Mouse (Mus musculus) intestine, embryonic 15.5 days (tissue): ENCODE results near the gene Oas1g. TPM values are rescaled to one million over a fixed set of nuclear protein-coding genes. Genes with fewer than 3 reads are reported as not detected.
"Not testable (repeated sequence)": the region's sequence is repeated elsewhere in the genome, so short reads cannot be mapped to it uniquely, and the experiment has no call there.

ENCODE experiments used
- ATAC-seq: fragments of 200-750 bp; cut with Nextera tagmentation; 2 replicates; pipeline ENCODE4 v1.8.0; 2017; ENCODE audit warnings: moderate TSS enrichment, moderate library complexity
- H3K27ac ChIP-seq: fragments of 300-500 bp; sonication (generic); 2 replicates; pipeline ENCODE4 v1.5.1; 2015; ENCODE audit warnings: mild to moderate bottlenecking, inconsistent platforms
- H3K27me3 ChIP-seq: fragments of 300-500 bp; sonication (generic); replicated peaks from 2 replicates; pipeline ENCODE4 v1.6.1; 2015; ENCODE audit warnings: inconsistent platforms
- H3K36me3 ChIP-seq: fragments of 300-500 bp; sonication (generic); 2 replicates; pipeline ENCODE4 v1.6.1; 2015; ENCODE audit warnings: inconsistent platforms
- H3K4me1 ChIP-seq: fragments of 300-500 bp; sonication (generic); replicated peaks from 2 replicates; pipeline ENCODE4 v1.6.1; 2015; ENCODE audit warnings: inconsistent platforms
- H3K4me2 ChIP-seq: fragments of 300-500 bp; sonication (generic); replicated peaks from 2 replicates; pipeline ENCODE4 v1.6.1; 2015; ENCODE audit warnings: mild to moderate bottlenecking, inconsistent platforms
- H3K4me3 ChIP-seq: fragments of 300-500 bp; sonication (generic); replicated peaks from 2 replicates; pipeline ENCODE4 v1.5.1; 2015; ENCODE audit warnings: inconsistent platforms
- H3K9ac ChIP-seq: fragments of 300-500 bp; sonication (generic); 2 replicates; pipeline ENCODE4 v1.6.1; 2015; ENCODE audit warnings: inconsistent platforms
- H3K9me3 ChIP-seq: fragments of 300-500 bp; sonication (generic); 2 replicates; pipeline ENCODE4 v1.6.1; 2016; ENCODE audit warnings: inconsistent platforms
- WGBS: fragments of 180-500 bp; shearing (Covaris S2); methylation state at CpG from one replicate; pipeline ENCODE4 v1.1.7; 2015; 5-methylcytosine and 5-hydroxymethylcytosine counted together
- polyA plus RNA-seq: library from polyadenylated mRNA; unstranded; fragments of >200 nt; fragmentation: Nextera tagmentation; extraction: Ambion mirVana; gene quantifications from 2 replicates; pipeline ENCODE4 v1.2.1, GENCODE M21; 2015

Gene Oas1g
- 2.0 TPM in 2 replicates for polyA plus RNA-seq

GRCm38 (mm10) chr5:120887413-120887812 is at the start of gene Oas1g:
Oas1g (minus strand) TSS chr5:120887613.
- peak; percentile 87 for ATAC-seq
- 25% methylated on average over 6 of the region's 9 CpGs for WGBS
- H3K27me3 ChIP-seq, H3K9me3 ChIP-seq, H3K9ac ChIP-seq, H3K36me3 ChIP-seq, H3K27ac ChIP-seq, H3K4me1 ChIP-seq, H3K4me3 ChIP-seq: not testable (repeated sequence)
- 0 out of 2 replicates have a peak within 1 kb of the TSS, but pooled peaks have one; percentile 19 for H3K4me2 ChIP-seq

- H3K27me3 ChIP-seq = no peaks in the 10 kb centered on the region
- 26% methylated on average over 5 of the region's 5 CpGs for WGBS
- no peak overlapping the region for H3K4me3 ChIP-seq
- no peak overlapping the region for H3K9ac ChIP-seq
- no peak overlapping the region for H3K4me2 ChIP-seq
- H3K4me1 ChIP-seq = 0 out of 2 replicates have a peak, but pooled peaks cover 2% of the 10 kb centered on the region
- ATAC-seq = no peak
- no peaks in the 10 kb centered on the region for H3K9me3 ChIP-seq
- no peak overlapping the region for H3K27ac ChIP-seq
- no peaks in the 10 kb centered on the region for H3K36me3 ChIP-seq
These were observed 46.6 kb upstream of the Oas1g start for GRCm38 (mm10) chr5:120933966-120934365.

DNA sequence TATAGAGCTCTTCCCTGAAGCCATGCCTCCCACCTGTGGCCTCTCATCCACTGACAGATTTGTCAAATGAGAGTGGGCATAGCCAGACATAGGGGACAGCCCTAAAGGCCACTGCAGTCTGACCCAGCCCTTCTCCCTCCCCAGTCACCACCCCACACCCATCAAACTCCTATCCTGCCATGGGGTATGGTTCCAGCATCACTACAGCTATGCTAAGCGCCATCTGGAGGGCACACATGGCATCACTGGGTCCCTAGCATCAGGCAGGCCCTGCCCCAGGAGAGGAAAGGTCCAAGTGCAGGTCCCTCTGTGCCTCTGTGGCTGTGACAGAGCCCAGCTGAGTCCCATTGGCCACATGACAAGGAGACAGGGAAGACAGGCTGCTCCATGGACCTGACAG is 39.6 kb upstream of the Oas1g start:
- Histone ChIP-seq H3K9me3 (no peaks in the 10 kb centered on the region), H3K9ac (no peak overlapping the region), H3K4me1 (0 out of 2 replicates have a peak, but pooled peaks cover 2% of the 10 kb centered on the region), H3K36me3 (no peaks in the 10 kb centered on the region), H3K27ac (no peak overlapping the region), H3K4me2 (no peak overlapping the region), H3K27me3 (no peaks in the 10 kb centered on the region), H3K4me3 (no peak overlapping the region)
- no peak for ATAC-seq
- WGBS = 0% methylated on average over 1 of the region's 1 CpGs

DNA sequence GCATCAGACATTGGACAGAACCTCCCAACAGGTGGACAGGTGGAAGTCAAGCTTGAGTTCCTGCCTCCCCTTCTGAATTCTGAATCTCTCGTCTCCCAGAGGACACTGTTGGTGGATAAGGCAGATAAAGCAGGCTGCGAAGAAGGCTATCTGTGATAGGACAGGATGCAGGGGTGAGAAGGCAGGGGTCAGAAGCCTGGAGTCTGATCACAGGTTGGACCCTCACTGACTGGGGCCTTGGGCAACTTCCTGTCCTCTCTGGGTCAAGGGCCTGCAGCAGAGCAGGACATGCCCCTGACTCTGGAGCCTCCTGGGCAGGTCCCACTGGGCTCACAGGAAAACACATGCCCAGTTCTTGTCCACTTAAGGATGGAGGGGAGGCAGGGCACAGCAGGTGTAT is 38.9 kb upstream of the Oas1g start:
- H3K27me3 ChIP-seq, H3K4me3 ChIP-seq, ATAC-seq, H3K4me2 ChIP-seq, H3K36me3 ChIP-seq, H3K27ac ChIP-seq, H3K9me3 ChIP-seq, H3K4me1 ChIP-seq, H3K9ac ChIP-seq: not testable (repeated sequence)
- 59% methylated on average over 2 of the region's 2 CpGs for WGBS

GRCm38 (mm10) chr5:120924520-120924919 is 37.1 kb upstream of the Oas1g start:
- not testable (repeated sequence) for H3K27me3 ChIP-seq, H3K4me1 ChIP-seq, H3K9ac ChIP-seq, H3K4me3 ChIP-seq, H3K36me3 ChIP-seq, H3K9me3 ChIP-seq
- Histone ChIP-seq H3K27ac (peak overlapping the region; percentile 48; the same call in 1 of the 2 replicates), H3K4me2 (0 out of 2 replicates have a peak overlapping the region, but pooled peaks have one; percentile 12)
- ATAC-seq = peak; percentile 70
- WGBS = 49% methylated on average over 4 of the region's 4 CpGs

DNA sequence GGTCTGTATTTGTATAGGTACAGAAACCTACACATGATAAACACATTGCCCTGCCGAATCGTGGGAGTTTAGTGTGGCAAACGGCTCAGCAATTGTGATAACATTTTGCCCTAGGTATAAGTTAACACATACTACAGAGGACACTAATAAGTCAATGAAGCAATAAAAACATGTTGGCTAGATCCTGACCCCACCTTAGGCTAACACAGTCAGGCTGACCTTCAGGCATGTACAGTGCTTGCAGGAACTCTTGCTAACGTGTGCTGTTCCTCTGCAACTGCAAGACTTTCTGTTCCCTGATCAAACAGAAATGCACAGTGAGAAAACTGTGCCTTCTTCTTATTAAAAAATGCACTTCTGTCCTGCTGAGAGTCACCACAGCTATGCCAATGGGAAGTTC is 36.6 kb upstream of the Oas1g start:
- 0 out of 2 replicates have a peak overlapping the region, but pooled peaks have one; percentile 12 for H3K4me2 ChIP-seq

GRCm38 (mm10) chr5:120920296-120920695 is 32.9 kb upstream of the Oas1g start:
- Histone ChIP-seq H3K27ac (no peak overlapping the region), H3K9me3 (no peaks in the 10 kb centered on the region), H3K4me1 (0 out of 2 replicates have a peak, but pooled peaks cover 2% of the 10 kb centered on the region), H3K4me2 (no peak overlapping the region), H3K36me3 (no peaks in the 10 kb centered on the region), H3K9ac (no peak overlapping the region), H3K4me3 (no peak overlapping the region), H3K27me3 (no peaks in the 10 kb centered on the region)
- ATAC-seq = no peak
- 82% methylated on average over 3 of the region's 3 CpGs for WGBS

More for the DNA sequence above, 36.6 kb upstream of the Oas1g start:
- Histone ChIP-seq H3K9me3 (no peaks in the 10 kb centered on the region), H3K27ac (peak overlapping the region; percentile 48; the same call in 1 of the 2 replicates), H3K4me1 (0 out of 2 replicates have a peak, but pooled peaks cover 2% of the 10 kb centered on the region), H3K4me3 (no peak overlapping the region), H3K27me3 (no peaks in the 10 kb centered on the region), H3K36me3 (no peaks in the 10 kb centered on the region), H3K9ac (no peak overlapping the region)
- 47% methylated on average over 4 of the region's 4 CpGs for WGBS
- ATAC-seq = peak; percentile 88

DNA sequence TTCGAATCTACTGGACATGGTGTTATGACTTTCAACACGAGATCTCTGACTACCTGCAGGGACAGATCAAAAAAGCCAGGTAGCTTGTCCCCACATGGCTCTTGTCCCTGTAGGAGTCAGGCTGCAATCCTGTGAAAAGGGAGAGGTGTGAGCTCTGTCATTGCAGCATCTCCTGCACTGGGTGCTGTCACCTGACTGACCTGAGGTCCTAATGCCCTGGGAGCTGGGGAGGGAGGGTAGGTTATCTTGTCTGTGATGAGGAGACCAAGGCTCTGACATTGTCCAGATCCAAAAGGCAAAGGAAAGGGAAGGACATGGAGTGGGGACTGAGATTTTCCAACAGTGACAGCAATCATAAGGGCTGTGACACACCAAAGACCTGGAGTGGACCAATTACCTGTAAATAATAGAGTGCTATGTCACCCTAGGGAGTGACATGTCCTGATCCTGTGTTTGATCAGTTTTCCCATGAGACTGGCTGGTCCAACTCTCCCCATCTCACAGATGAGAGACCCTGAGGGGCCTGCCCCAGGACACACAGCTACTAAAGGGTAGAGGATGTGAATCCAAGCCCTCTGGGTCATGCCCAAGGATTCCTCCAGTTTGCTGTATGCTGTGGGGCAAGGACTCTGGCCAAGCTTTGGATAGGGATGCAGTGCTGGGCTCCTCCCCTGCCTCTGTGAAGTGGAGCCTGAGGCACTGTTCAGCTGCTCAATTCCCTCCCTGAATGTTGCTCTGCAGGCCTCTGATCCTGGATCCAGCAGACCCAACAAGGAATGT is 31.9 kb upstream of the Oas1g start:
- ATAC-seq, H3K27me3 ChIP-seq, H3K9ac ChIP-seq, H3K9me3 ChIP-seq, H3K27ac ChIP-seq, H3K4me3 ChIP-seq, H3K4me1 ChIP-seq, H3K4me2 ChIP-seq, H3K36me3 ChIP-seq: not testable (repeated sequence)
- 73% methylated on average over 2 of the region's 2 CpGs for WGBS

- H3K4me3 ChIP-seq, H3K9me3 ChIP-seq, H3K4me1 ChIP-seq, H3K27me3 ChIP-seq, H3K9ac ChIP-seq, H3K4me2 ChIP-seq, H3K27ac ChIP-seq, H3K36me3 ChIP-seq, ATAC-seq: not testable (repeated sequence)
- WGBS = 52% methylated on average over 8 of the region's 8 CpGs
These were observed 26.8 kb upstream of the Oas1g start, which contains the start of gene Oas1d for GRCm38 (mm10) chr5:120914204-120914603. Oas1d (plus strand) TSS chr5:120914536.

DNA sequence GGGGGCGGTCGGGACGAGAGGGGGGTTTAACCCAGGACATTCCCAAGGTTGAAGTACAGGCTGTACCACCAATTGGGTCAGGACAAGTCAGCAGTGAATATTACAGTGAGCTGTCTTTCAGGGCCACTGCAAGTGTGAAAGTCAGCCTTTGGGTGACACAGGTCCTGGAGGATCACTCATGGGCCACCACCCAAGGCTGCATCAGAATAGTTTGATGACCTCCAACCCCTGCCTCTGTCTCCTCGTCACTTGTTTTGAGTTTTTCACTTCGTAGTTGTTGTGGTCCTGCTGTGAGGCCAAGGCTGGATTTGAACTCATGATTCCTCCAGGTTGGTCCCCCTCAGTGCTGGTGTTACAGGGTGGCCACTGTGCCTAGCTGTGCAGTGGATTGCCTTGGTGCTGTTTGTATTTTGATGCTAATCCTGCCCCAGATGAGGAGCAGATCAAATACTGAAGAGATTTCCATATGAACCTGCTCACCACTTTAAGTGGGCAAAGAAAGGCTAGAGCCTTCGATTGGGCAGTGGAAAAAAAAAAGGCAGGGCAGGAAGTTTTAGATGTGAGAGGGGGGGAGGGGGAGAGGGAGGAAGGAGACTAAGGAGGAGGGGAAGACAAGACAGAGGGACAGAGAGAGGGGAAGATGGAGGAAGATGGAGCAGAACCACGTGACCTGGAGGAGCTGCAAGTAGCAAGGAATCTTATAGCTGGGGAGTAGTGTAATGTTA is 20.9 kb upstream of the Oas1g start:
- no peaks in the 10 kb centered on the region for H3K4me1 ChIP-seq
- H3K27ac ChIP-seq = no peak overlapping the region
- 56% methylated on average over 7 of the region's 7 CpGs for WGBS
- H3K36me3 ChIP-seq = no peaks in the 10 kb centered on the region
- H3K9ac ChIP-seq = no peak overlapping the region
- H3K4me2 ChIP-seq = no peak overlapping the region
- H3K4me3 ChIP-seq = no peak overlapping the region
- ATAC-seq = no peak
- no peaks in the 10 kb centered on the region for H3K27me3 ChIP-seq
- H3K9me3 ChIP-seq = no peaks in the 10 kb centered on the region

DNA sequence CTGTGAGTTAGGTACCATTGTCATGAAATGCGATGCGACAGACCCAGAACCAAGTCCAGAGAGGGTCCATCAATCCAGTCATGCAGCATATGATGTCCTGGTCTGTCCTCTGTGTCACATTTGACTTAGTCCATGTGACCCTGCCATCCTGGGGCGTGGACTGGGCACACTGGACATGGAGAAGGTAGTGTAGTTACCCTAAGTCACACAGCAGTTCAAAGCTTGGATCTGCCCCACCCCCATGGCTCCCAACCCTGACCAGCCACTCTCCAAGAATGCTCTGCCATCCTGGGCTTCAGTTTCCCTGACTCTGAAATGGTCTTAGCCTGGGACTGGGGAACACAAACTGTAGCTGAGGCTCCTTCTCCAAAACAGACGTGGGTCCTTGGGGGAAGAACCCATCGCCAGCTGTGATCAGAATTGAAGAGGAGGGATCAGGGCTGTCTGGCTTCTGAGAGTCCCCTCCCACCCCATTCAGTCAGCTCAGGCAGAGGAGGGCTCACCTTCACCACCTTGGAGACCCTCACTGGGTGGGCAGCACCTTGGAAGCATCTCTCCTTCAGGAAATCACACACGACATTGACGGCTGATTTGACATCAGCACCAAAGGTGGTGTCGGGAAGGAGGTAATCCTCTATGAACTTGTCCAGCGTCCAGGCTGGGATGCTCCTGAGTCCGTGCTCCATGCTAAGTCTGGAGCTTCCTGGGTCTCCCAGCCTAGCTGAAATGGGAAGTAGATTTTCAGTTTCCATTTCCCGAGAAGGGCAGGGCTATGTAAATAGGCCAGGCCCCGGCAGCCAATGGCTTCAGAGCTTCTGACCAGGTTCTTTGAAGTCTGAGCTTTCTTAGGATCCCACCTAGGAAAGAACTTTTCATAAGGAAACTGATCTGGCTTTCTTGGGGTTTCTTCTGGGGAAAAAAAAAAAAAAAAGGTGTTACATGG is 19.6 kb upstream of the Oas1g start, which contains the start of gene Oas1a:
Gene Oas1a (minus strand): TSS at position 731 of the 943 bp plus-strand sequence.
- not testable (repeated sequence) for H3K27ac ChIP-seq, H3K36me3 ChIP-seq, H3K4me1 ChIP-seq, H3K9ac ChIP-seq, H3K27me3 ChIP-seq, H3K9me3 ChIP-seq
- 31% methylated on average over 9 of the region's 12 CpGs for WGBS
- H3K4me3 ChIP-seq = peak within 1 kb of the TSS; percentile 18
- H3K4me2 ChIP-seq = peak within 1 kb of the TSS; percentile 43
- ATAC-seq = peak; percentile 91

GRCm38 (mm10) chr5:120902056-120902455 is 14.6 kb upstream of the Oas1g start:
- Histone ChIP-seq H3K9me3 (no peaks in the 10 kb centered on the region), H3K27me3 (no peaks in the 10 kb centered on the region), H3K4me2 (no peak overlapping the region), H3K9ac (no peak overlapping the region), H3K4me1 (no peaks in the 10 kb centered on the region), H3K4me3 (no peak overlapping the region), H3K27ac (no peak overlapping the region), H3K36me3 (no peaks in the 10 kb centered on the region)
- WGBS = 91% methylated on average over 5 of the region's 5 CpGs
- no peak for ATAC-seq
